ENCODE assay signal across 34 mouse cellular contexts in the genomic region with DNA sequence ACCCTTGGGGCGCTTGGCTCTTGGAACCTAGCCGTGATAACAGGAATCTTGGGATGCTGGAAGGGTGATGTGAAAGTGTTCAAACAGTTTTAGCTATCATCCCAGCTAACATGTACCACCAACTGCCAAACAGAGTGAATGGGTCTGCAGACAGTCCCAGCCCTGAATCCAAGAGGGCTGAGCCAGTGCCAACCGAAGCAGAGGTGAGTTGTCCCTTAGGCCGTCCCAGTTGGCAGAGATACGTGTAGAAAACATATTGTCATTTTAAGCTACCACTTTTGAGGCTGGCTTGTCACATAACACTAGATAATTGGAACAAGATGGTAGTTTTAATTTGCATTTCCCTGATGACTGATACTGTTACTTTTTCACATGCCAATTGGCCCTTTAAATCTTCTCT. TPM values are rescaled to one million over a fixed set of nuclear protein-coding genes. Genes with fewer than 3 reads are reported as not detected.
"Had no signal": no experiment of that assay in that cellular context is flagged by ENCODE, and none has a peak within 500 bp of the region (broad histone marks: within the 10 kb centered on the region; RNA-seq: fewer than 3 reads in every experiment).

No protein-coding gene starts in this region.

- ATAC-seq: hindbrain, postnatal 0 days; intestine, embryonic 16.5 days; liver, embryonic 12.5 days had no signal

- H3K27ac ChIP-seq: heart, embryonic 13.5 days; heart, embryonic 15.5 days; hindbrain, embryonic 13.5 days; hindbrain, embryonic 15.5 days; hindbrain, postnatal 0 days; kidney, embryonic 15.5 days; kidney, postnatal 0 days; limb, embryonic 13.5 days; limb, embryonic 15.5 days; liver, embryonic 12.5 days; liver, embryonic 14.5 days had no signal

- H3K9me3 ChIP-seq: heart, embryonic 15.5 days; hindbrain, embryonic 13.5 days; hindbrain, embryonic 15.5 days; kidney, embryonic 15.5 days; limb, embryonic 13.5 days; limb, embryonic 15.5 days; liver, embryonic 12.5 days had no signal

- DNase-seq: gastrocnemius, postnatal 14 days; gastrocnemius, postnatal 36 days; heart, adult 18-20 months; heart, postnatal 14 days; heart, postnatal 36 days; kidney, adult 11 months; kidney, adult 2 months; kidney, adult 9 months; kidney, postnatal 14 days; kidney, postnatal 36 days; layer of hippocampus, adult 9-11 months; layer of hippocampus, postnatal 36 days; left cerebral cortex, postnatal 4 days had no signal

- H3K4me2 ChIP-seq: heart, embryonic 11.5 days; heart, embryonic 13.5 days; heart, embryonic 15.5 days; hindbrain, embryonic 13.5 days; hindbrain, embryonic 15.5 days; kidney, embryonic 15.5 days; limb, embryonic 13.5 days; limb, embryonic 15.5 days; liver, embryonic 12.5 days had no signal

- H3K4me1 ChIP-seq: heart, embryonic 13.5 days; heart, embryonic 15.5 days; hindbrain, embryonic 13.5 days; hindbrain, embryonic 15.5 days; kidney, embryonic 15.5 days; limb, embryonic 13.5 days; limb, embryonic 15.5 days; liver, embryonic 12.5 days had no signal

- H3K9ac ChIP-seq: heart, embryonic 13.5 days; heart, embryonic 15.5 days; hindbrain, embryonic 13.5 days; hindbrain, embryonic 15.5 days; kidney, embryonic 15.5 days; limb, embryonic 13.5 days; limb, embryonic 15.5 days; liver, embryonic 12.5 days; liver, embryonic 14.5 days had no signal

- H3K27me3 ChIP-seq: heart, embryonic 13.5 days; heart, embryonic 15.5 days; hindbrain, embryonic 13.5 days; hindbrain, embryonic 15.5 days; kidney, embryonic 15.5 days; limb, embryonic 13.5 days; limb, embryonic 15.5 days; liver, embryonic 12.5 days had no signal

- H3K4me3 ChIP-seq: heart, embryonic 13.5 days; heart, embryonic 15.5 days; hindbrain, embryonic 13.5 days; hindbrain, embryonic 15.5 days; kidney, embryonic 15.5 days; limb, embryonic 13.5 days; limb, embryonic 15.5 days; liver, embryonic 12.5 days had no signal

RNA-seq across cellular contexts. Expression of gene Gm17304, which starts 18.2 kb away (rescaled TPM):
- polyA plus RNA-seq: gonadal fat pad, adult 2 months; heart, embryonic 11.5 days; heart, embryonic 13.5 days; heart, embryonic 15.5 days; heart, postnatal 0 days; hindbrain, embryonic 11.5 days; hindbrain, embryonic 13.5 days; hindbrain, embryonic 15.5 days; hindbrain, postnatal 0 days; intestine, embryonic 14.5 days; intestine, embryonic 16.5 days; kidney, adult 2 months; kidney, embryonic 15.5 days; kidney, postnatal 0 days; large intestine, adult 2 months; limb, embryonic 11.5 days; limb, embryonic 13.5 days; limb, embryonic 15.5 days; liver, adult 2 months; liver, embryonic 12.5 days; liver, embryonic 14.5 days; liver, embryonic 16.5 days had no signal
